Mouse (Mus musculus) myocyte (in vitro differentiated cells): Measurements from ENCODE around the gene Anapc13. TPM values are rescaled to one million over a fixed set of nuclear protein-coding genes. Genes with fewer than 3 reads are reported as not detected.

Source experiments
- H3K27me3 ChIP-seq: one replicate; pipeline ENCODE4 v1.6.1; 2011; ENCODE audit not compliant: control insufficient read depth, insufficient read depth, insufficient read length
- H3K36me3 ChIP-seq: one replicate; pipeline ENCODE4 v1.6.1; 2011; ENCODE audit not compliant: control insufficient read depth, insufficient read depth
- H3K4me2 ChIP-seq: one replicate; pipeline ENCODE4 v1.6.1; 2011; ENCODE audit warnings: low read depth, control low read depth
- H3K4me3 ChIP-seq: one replicate; pipeline ENCODE4 v1.5.1; 2011; ENCODE audit warnings: mild to moderate bottlenecking, control low read depth, moderate library complexity
- H3K79me2 ChIP-seq: one replicate; pipeline ENCODE4 v1.6.1; 2011; ENCODE audit not compliant: control insufficient read depth, insufficient read depth
- H3ac ChIP-seq: one replicate; pipeline ENCODE4 v1.6.1; 2011; ENCODE audit not compliant: control insufficient read depth, insufficient read length
- CEBPB ChIP-seq: IDR thresholded peaks from 2 replicates; pipeline ENCODE4 v1.6.1; 2011; ENCODE audit warnings: mild to moderate bottlenecking, moderate library complexity; ENCODE audit not compliant: poor library complexity, insufficient read depth, severe bottlenecking
- E2F4 ChIP-seq: IDR thresholded peaks from one replicate; pipeline ENCODE4 v1.6.1; 2011; ENCODE audit warnings: mild to moderate bottlenecking, control low read depth, moderate library complexity; ENCODE audit not compliant: insufficient read depth
- MAX ChIP-seq: IDR thresholded peaks from one replicate; pipeline ENCODE4 v1.6.1; 2011; ENCODE audit warnings: low read depth, mild to moderate bottlenecking, control low read depth
- MYOD1 ChIP-seq, 3 experiments: IDR thresholded peaks; one replicate each; pipeline ENCODE4 v1.6.1; 2011; ENCODE audit warnings: control low read depth in 2 of 3, low read depth in 2 of 3, mild to moderate bottlenecking in 2 of 3, moderate library complexity in 1 of 3; ENCODE audit not compliant: insufficient read length in 2 of 3, control insufficient read depth in 1 of 3
- MYOG ChIP-seq, 3 experiments: IDR thresholded peaks; one replicate each; pipeline ENCODE4 v1.6.1; 2011; ENCODE audit warnings: control low read depth in 2 of 3, low read depth in 2 of 3, mild to moderate bottlenecking in 2 of 3; ENCODE audit not compliant: insufficient read length in 2 of 3, control insufficient read depth in 1 of 3, insufficient read depth in 1 of 3
- POLR2A ChIP-seq: IDR thresholded peaks from one replicate; pipeline ENCODE4 v1.6.1; 2011; ENCODE audit warnings: low read depth, mild to moderate bottlenecking, control low read depth, moderate library complexity; ENCODE audit not compliant: insufficient read length
- POLR2AphosphoS2 ChIP-seq: IDR thresholded peaks from one replicate; pipeline ENCODE4 v1.6.1; 2011; ENCODE audit warnings: low read depth, control low read depth; ENCODE audit not compliant: insufficient read length
- REST ChIP-seq: IDR thresholded peaks from one replicate; pipeline ENCODE4 v1.6.1; 2011; ENCODE audit warnings: mild to moderate bottlenecking, control low read depth, moderate library complexity; ENCODE audit not compliant: insufficient read depth, insufficient read length
- SRF ChIP-seq: IDR thresholded peaks from one replicate; pipeline ENCODE4 v1.6.1; 2011; ENCODE audit warnings: low read depth; ENCODE audit not compliant: control insufficient read depth, insufficient read length
- TCF12 ChIP-seq: IDR thresholded peaks from one replicate; pipeline ENCODE4 v1.6.1; 2011; ENCODE audit warnings: mild to moderate bottlenecking, control low read depth; ENCODE audit not compliant: poor library complexity, insufficient read depth, severe bottlenecking
- TCF3 ChIP-seq: IDR thresholded peaks from one replicate; pipeline ENCODE4 v1.6.1; 2011; ENCODE audit warnings: low read depth, control low read depth; ENCODE audit not compliant: insufficient read length
- USF1 ChIP-seq: IDR thresholded peaks from one replicate; pipeline ENCODE4 v1.6.1; 2011; ENCODE audit warnings: low read depth, mild to moderate bottlenecking, control low read depth, moderate library complexity
- polyA plus RNA-seq: library from polyadenylated mRNA; unstranded; fragments of >200 nt; fragmentation: generic; extraction: Trizol; gene quantifications from one replicate; pipeline ENCODE4 v1.2.1, GENCODE M21; 2012; ENCODE audit warnings: missing spikeins

The Anapc13 gene
- polyA plus RNA-seq, 1 experiment, result 144 TPM

GRCm38 (mm10) chr9:102638963-102639362, 12.9 kb downstream of the Anapc13 start:
- Histone ChIP-seq H3K27me3 (no peaks in the 10 kb centered on the region), H3K79me2 (no peaks in the 10 kb centered on the region), H3K4me2 (no peak overlapping the region), H3K36me3 (no peaks in the 10 kb centered on the region), H3K4me3 (no peak overlapping the region), H3ac (no peak overlapping the region)
- no peak for TF ChIP-seq MYOD1 (IDR thresholded peaks at IDR 0.05; ENCODE audit: control insufficient read depth in 1 of 3, insufficient read length in 2 of 3, low read depth in 2 of 3)
- no peak for TF ChIP-seq POLR2A
- TF ChIP-seq E2F4, result no peak
- no peak for TF ChIP-seq SRF
- no peak for TF ChIP-seq CEBPB
- TF ChIP-seq REST, result no peak
- TF ChIP-seq MYOG (IDR thresholded peaks at IDR 0.05; ENCODE audit: control insufficient read depth in 1 of 3, insufficient read depth in 1 of 3, insufficient read length in 2 of 3, low read depth in 2 of 3), result no peak
- no peak for TF ChIP-seq TCF3
- TF ChIP-seq POLR2AphosphoS2, result no peak
- no peak for TF ChIP-seq TCF12
- no peak for TF ChIP-seq USF1
- no peak for TF ChIP-seq MAX

DNA sequence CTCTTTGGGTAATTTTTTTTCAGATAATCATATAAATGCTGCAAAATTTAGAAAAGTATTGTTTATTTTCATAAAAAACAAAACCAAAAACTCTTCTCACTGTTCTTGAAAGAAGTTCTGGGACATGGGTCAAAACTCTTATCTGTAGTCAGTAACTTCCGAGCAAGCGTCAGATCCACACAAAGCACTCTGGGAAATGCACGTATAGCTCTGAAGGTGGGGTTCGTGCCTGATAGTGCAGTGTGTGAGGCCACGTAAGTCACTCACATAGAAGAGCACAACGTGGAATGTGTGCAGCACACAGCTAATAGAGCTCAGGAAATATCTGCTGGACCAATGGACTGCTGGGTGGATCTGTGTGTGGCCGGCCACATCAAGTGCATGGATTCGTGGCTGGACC, 13.4 kb downstream of the Anapc13 start:
- no peak overlapping the region for H3K4me2 ChIP-seq
- no peak overlapping the region for H3K4me3 ChIP-seq
- H3K27me3 ChIP-seq, result no peaks in the 10 kb centered on the region
- H3K79me2 ChIP-seq, result no peaks in the 10 kb centered on the region
- no peak for TF ChIP-seq USF1
- no peak for TF ChIP-seq MYOG (IDR thresholded peaks at IDR 0.05; ENCODE audit: control insufficient read depth in 1 of 3, insufficient read depth in 1 of 3, insufficient read length in 2 of 3, low read depth in 2 of 3)
- no peak for TF ChIP-seq E2F4
- TF ChIP-seq POLR2AphosphoS2, result no peak
- no peak for TF ChIP-seq MAX
- no peak for TF ChIP-seq REST
- TF ChIP-seq TCF3, result no peak
- TF ChIP-seq CEBPB, result no peak
- no peak overlapping the region for H3ac ChIP-seq
- no peaks in the 10 kb centered on the region for H3K36me3 ChIP-seq

GRCm38 (mm10) chr9:102641531-102641930, 15.4 kb downstream of the Anapc13 start:
- H3K4me2 ChIP-seq, result no peak overlapping the region
- no peaks in the 10 kb centered on the region for H3K79me2 ChIP-seq
- no peak for TF ChIP-seq MYOG (IDR thresholded peaks at IDR 0.05; ENCODE audit: control insufficient read depth in 1 of 3, insufficient read depth in 1 of 3, insufficient read length in 2 of 3, low read depth in 2 of 3)
- TF ChIP-seq MYOD1 (IDR thresholded peaks at IDR 0.05; ENCODE audit: control insufficient read depth in 1 of 3, insufficient read length in 2 of 3, low read depth in 2 of 3), result no peak
- TF ChIP-seq POLR2A, result no peak
- no peak for TF ChIP-seq POLR2AphosphoS2
- no peak for TF ChIP-seq USF1
- TF ChIP-seq MAX, result no peak
- TF ChIP-seq TCF12, result no peak
- H3K4me3 ChIP-seq, result no peak overlapping the region
- no peaks in the 10 kb centered on the region for H3K27me3 ChIP-seq
- no peak overlapping the region for H3ac ChIP-seq
- H3K36me3 ChIP-seq, result no peaks in the 10 kb centered on the region

GRCm38 (mm10) chr9:102643071-102643485, 17.0 kb downstream of the Anapc13 start:
- TF ChIP-seq POLR2A (no peak), SRF (no peak), CEBPB (no peak), MYOD1 (IDR thresholded peaks at IDR 0.05; ENCODE audit: control insufficient read depth in 1 of 3, insufficient read length in 2 of 3, low read depth in 2 of 3) (peak in 2 of 3 experiments; percentile 20 to 22), MYOG (IDR thresholded peaks at IDR 0.05; ENCODE audit: control insufficient read depth in 1 of 3, insufficient read depth in 1 of 3, insufficient read length in 2 of 3, low read depth in 2 of 3) (peak in 1 of 3 experiments; percentile 34), REST (no peak)
- Histone ChIP-seq H3K4me3 (no peak overlapping the region), H3K79me2 (no peaks in the 10 kb centered on the region)

GRCm38 (mm10) chr9:102643486-102644101, 17.5 kb downstream of the Anapc13 start:
- TF ChIP-seq MAX (no peak), SRF (no peak), USF1 (no peak), POLR2A (no peak), MYOD1 (IDR thresholded peaks at IDR 0.05; ENCODE audit: control insufficient read depth in 1 of 3, insufficient read length in 2 of 3, low read depth in 2 of 3) (no peak)
- Histone ChIP-seq H3K27me3 (no peaks in the 10 kb centered on the region), H3K4me3 (no peak overlapping the region), H3K79me2 (no peaks in the 10 kb centered on the region), H3K4me2 (peak overlapping the region; percentile 85), H3K36me3 (no peaks in the 10 kb centered on the region), H3ac (no peak overlapping the region)

More at GRCm38 (mm10) chr9:102643071-102643485, 17.0 kb downstream of the Anapc13 start:
- Histone ChIP-seq H3K36me3 (no peaks in the 10 kb centered on the region), H3K27me3 (no peaks in the 10 kb centered on the region), H3ac (no peak overlapping the region), H3K4me2 (peak overlapping the region; percentile 85)
